Mouse (Mus musculus): ENCODE results near the gene Gm17662.

Gene Gm17662

GRCm38 (mm10) chr4:104888499-104889262 is 31.6 kb downstream of the Gm17662 start:
- no peak for DNase-seq (ENCODE audit: low read depth, low spot score)

- DNase-seq (ENCODE audit: low read depth, low spot score) = no peak
These were observed 34.6 kb downstream of the Gm17662 start for GRCm38 (mm10) chr4:104891708-104892107.

DNA sequence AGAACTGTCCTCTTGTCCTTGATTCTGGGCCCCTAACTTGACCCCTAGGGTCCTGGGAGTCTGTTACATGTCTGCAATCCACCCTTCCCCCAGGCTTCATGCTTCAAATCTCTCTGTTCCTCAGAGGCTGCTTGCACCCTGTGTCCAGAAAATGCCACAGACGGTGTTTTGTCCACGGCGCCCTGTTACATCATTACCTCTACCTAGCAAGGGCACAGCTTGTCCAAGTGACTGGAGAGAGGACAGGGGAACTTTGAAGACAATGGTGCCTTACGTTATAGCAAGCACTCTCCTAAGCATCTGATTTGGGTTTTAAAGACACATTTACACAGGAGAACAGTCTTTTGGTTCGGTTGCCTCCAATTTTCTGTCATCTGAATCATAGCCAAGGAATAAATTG is 36.5 kb downstream of the Gm17662 start:
- no peak for DNase-seq (ENCODE audit: low read depth, low spot score)

DNA sequence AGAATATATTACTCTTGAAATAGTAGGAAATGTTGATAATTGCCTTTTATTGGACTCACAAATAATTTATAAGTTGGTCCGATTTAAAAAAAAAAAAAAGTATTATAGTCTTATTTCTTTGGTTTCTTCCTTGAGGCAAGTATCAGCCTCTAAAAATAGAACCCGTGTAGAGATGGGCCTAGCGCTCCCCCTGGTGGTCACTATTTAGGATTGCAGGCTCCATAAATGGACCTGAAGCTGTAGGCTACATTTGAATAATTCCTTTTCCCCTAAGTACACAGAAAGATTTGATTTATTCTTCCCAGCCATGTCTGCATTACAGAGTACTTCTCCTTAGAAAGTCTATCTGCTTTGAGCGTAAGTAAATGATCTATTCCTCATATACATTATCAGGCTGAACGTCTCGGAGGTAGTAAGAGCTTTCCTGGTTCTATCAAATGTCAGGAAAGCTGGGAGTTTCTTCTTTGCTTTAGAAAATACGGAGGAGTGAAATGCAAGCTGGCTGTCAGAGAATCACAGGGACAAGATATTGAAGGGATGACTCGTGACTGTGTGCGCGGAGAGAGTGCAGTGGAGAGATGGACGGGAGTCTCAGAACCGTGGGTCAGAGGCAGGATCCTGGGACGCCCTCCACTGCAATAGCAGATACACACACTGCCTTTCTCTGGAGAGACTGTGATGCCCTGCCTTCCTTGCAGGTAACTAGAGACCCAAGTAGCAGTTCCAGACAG is 37.0 kb downstream of the Gm17662 start:
- peak; percentile 91 for DNase-seq (ENCODE audit: low read depth, low spot score)

GRCm38 (mm10) chr4:104902836-104903235 is 45.7 kb downstream of the Gm17662 start:
- DNase-seq (ENCODE audit: low read depth, low spot score) = no peak

GRCm38 (mm10) chr4:104905049-104905448 is 47.9 kb downstream of the Gm17662 start:
- DNase-seq (ENCODE audit: low read depth, low spot score) = no peak

All from brain, adult 2 months (tissue).